Mouse (Mus musculus): ENCODE measurements around the gene Clec2d.

GRCm38 (mm10) chr6:129186457-129187199, 6.2 kb downstream of the Clec2d start:
- TF ChIP-seq POLR2A (IDR thresholded peaks at IDR 0.05; ENCODE audit: control insufficient read depth, low read depth, low read length): no peak
- no peak for TF ChIP-seq CTCF (IDR thresholded peaks at IDR 0.05; ENCODE audit: control insufficient read depth, insufficient read depth, insufficient replicate concordance, low read depth, low read length)
